In genomic region chr8:71597451-71597850, GRCm38 (mm10) we compare ENCODE assay signal across 16 mouse cellular contexts. TPM values are rescaled to one million over a fixed set of nuclear protein-coding genes. Genes with fewer than 3 reads are reported as not detected.
A peak's percentile ranks its signal among the peaks of the same experiment; 100 is the strongest.
DNase-seq lines count a peak whose midpoint lies in the region; ATAC-seq and TF ChIP-seq lines count a peak whose summit lies in the region.
"Had no signal": no experiment of that assay in that cellular context is flagged by ENCODE, and none has a peak within 500 bp of the region (broad histone marks: within the 10 kb centered on the region; RNA-seq: fewer than 3 reads in every experiment).

Gene Fam129c, plus strand, starts transcription at chr8:71597648.

- 90% methylated on average over 3 of the region's 3 CpGs for WGBS in forebrain, embryonic 13.5 days
- 74% methylated on average over 3 of the region's 3 CpGs for WGBS in forebrain, postnatal 0 days
- WGBS in thymus, adult 2 months: 89% methylated on average over 3 of the region's 3 CpGs
- 65% methylated on average over 3 of the region's 3 CpGs for WGBS in neural tube, embryonic 13.5 days

- TF ChIP-seq POLR2A in thymus, adult 2 months (IDR thresholded peaks at IDR 0.05; ENCODE audit: control insufficient read depth, extremely low read depth, insufficient read depth, low read length, poor library complexity): no peak

- peak within 1 kb of the TSS; percentile 16; the same call in 1 of the 2 replicates for H3K9ac ChIP-seq in forebrain, embryonic 13.5 days
- H3K9ac ChIP-seq in forebrain, postnatal 0 days: no peak within 1 kb of the TSS
- H3K9ac ChIP-seq in neural tube, embryonic 13.5 days: peak within 1 kb of the TSS; percentile 41; the same call in 1 of the 2 replicates
- H3K9ac ChIP-seq: heart, embryonic 15.5 days; lung, embryonic 15.5 days; midbrain, embryonic 12.5 days; stomach, embryonic 15.5 days had no signal

- no peak within 1 kb of the TSS for H3K4me3 ChIP-seq in forebrain, embryonic 13.5 days
- no peak within 1 kb of the TSS for H3K4me3 ChIP-seq in forebrain, postnatal 0 days (ENCODE audit: low read depth, low read length)
- no peak within 1 kb of the TSS for H3K4me3 ChIP-seq in thymus, adult 2 months (ENCODE audit: control insufficient read depth, insufficient read depth, low read length)
- H3K4me3 ChIP-seq in neural tube, embryonic 13.5 days: no peak within 1 kb of the TSS
- H3K4me3 ChIP-seq: gastrocnemius, adult 2 months; heart, embryonic 15.5 days; lung, embryonic 15.5 days; stomach, embryonic 15.5 days had no signal

- no peak within 1 kb of the TSS for H3K27ac ChIP-seq in forebrain, embryonic 13.5 days
- no peak within 1 kb of the TSS for H3K27ac ChIP-seq in forebrain, postnatal 0 days (ENCODE audit: low read depth, low read length)
- no peak within 1 kb of the TSS for H3K27ac ChIP-seq in thymus, adult 2 months (ENCODE audit: control insufficient read depth, insufficient read depth, low read length)
- no peak within 1 kb of the TSS for H3K27ac ChIP-seq in neural tube, embryonic 13.5 days (replicated peaks)
- H3K27ac ChIP-seq: gastrocnemius, adult 2 months; heart, embryonic 15.5 days; lung, embryonic 15.5 days; midbrain, embryonic 12.5 days; stomach, embryonic 15.5 days had no signal

- DNase-seq in forebrain, postnatal 0 days: no peak
- no peak for DNase-seq in thymus, adult 2 months
- DNase-seq in thymus, postnatal 10 days (ENCODE audit: low spot score in 2 of 2): no peak
- DNase-seq in layer of hippocampus, postnatal 36 days: no peak
- DNase-seq in yolk sac, embryonic 10.5 days (ENCODE audit: low spot score): no peak
- DNase-seq: cerebellum, postnatal 14 days; embryo, embryonic 11 days; gastrocnemius, adult 2 months; kidney, adult 9 months; right cerebral cortex, postnatal 25 days had no signal

- peaks cover 34% of the 10 kb centered on the region for H3K4me1 ChIP-seq in forebrain, embryonic 13.5 days
- peaks cover 7% of the 10 kb centered on the region; the same call in 1 of the 2 replicates for H3K4me1 ChIP-seq in forebrain, postnatal 0 days (ENCODE audit: insufficient read depth)
- H3K4me1 ChIP-seq in thymus, adult 2 months (replicated peaks; ENCODE audit: control insufficient read depth, insufficient read depth, low read length): peaks cover 48% of the 10 kb centered on the region
- H3K4me1 ChIP-seq in neural tube, embryonic 13.5 days (replicated peaks): peaks cover 36% of the 10 kb centered on the region

- H3K9me3 ChIP-seq in forebrain, embryonic 13.5 days (replicated peaks): no peaks in the 10 kb centered on the region
- no peaks in the 10 kb centered on the region for H3K9me3 ChIP-seq in forebrain, postnatal 0 days (ENCODE audit: low read length)
- H3K9me3 ChIP-seq in neural tube, embryonic 13.5 days: no peaks in the 10 kb centered on the region
- H3K9me3 ChIP-seq: heart, embryonic 15.5 days; lung, embryonic 15.5 days; midbrain, embryonic 12.5 days; stomach, embryonic 15.5 days had no signal

- no peak for ATAC-seq in forebrain, embryonic 13.5 days
- no peak for ATAC-seq in forebrain, postnatal 0 days
- ATAC-seq in neural tube, embryonic 13.5 days (ENCODE audit: low read depth): no peak

- no peak within 1 kb of the TSS for H3K4me2 ChIP-seq in forebrain, embryonic 13.5 days
- no peak within 1 kb of the TSS for H3K4me2 ChIP-seq in forebrain, postnatal 0 days (ENCODE audit: low read depth)
- no peak within 1 kb of the TSS for H3K4me2 ChIP-seq in neural tube, embryonic 13.5 days
- H3K4me2 ChIP-seq: heart, embryonic 15.5 days; lung, embryonic 15.5 days; midbrain, embryonic 12.5 days; stomach, embryonic 15.5 days had no signal

- peaks cover 26% of the 10 kb centered on the region for H3K27me3 ChIP-seq in forebrain, embryonic 13.5 days
- H3K27me3 ChIP-seq in forebrain, postnatal 0 days (ENCODE audit: insufficient read depth, low read length): peaks cover 4% of the 10 kb centered on the region; the same call in 1 of the 2 replicates
- H3K27me3 ChIP-seq in thymus, adult 2 months (ENCODE audit: control insufficient read depth, insufficient read depth, low read length): no peaks in the 10 kb centered on the region
- peaks cover 31% of the 10 kb centered on the region for H3K27me3 ChIP-seq in neural tube, embryonic 13.5 days

- no peak for TF ChIP-seq CTCF in forebrain, postnatal 0 days (IDR thresholded peaks at IDR 0.05; ENCODE audit: low read depth)
- no peak for TF ChIP-seq CTCF in thymus, adult 2 months (IDR thresholded peaks at IDR 0.05; ENCODE audit: borderline replicate concordance, control insufficient read depth, extremely low read depth, insufficient read depth, low read length, poor library complexity)

- H3K36me3 ChIP-seq in forebrain, embryonic 13.5 days (ENCODE audit: poor library complexity, severe bottlenecking): peaks cover 10% of the 10 kb centered on the region; the same call in 1 of the 2 replicates
- H3K36me3 ChIP-seq in forebrain, postnatal 0 days (ENCODE audit: insufficient read depth): peaks cover 5% of the 10 kb centered on the region; the same call in 1 of the 2 replicates
- H3K36me3 ChIP-seq in thymus, adult 2 months (ENCODE audit: control insufficient read depth, insufficient read depth, low read length): no peaks in the 10 kb centered on the region
- peaks cover 21% of the 10 kb centered on the region for H3K36me3 ChIP-seq in neural tube, embryonic 13.5 days
- H3K36me3 ChIP-seq: lung, embryonic 15.5 days; stomach, embryonic 15.5 days had no signal

RNA-seq across cellular contexts. Expression of gene Fam129c, which starts in this region (rescaled TPM):
- 5.1 and 6.2 TPM in 2 replicates for polyA plus RNA-seq in forebrain, embryonic 13.5 days (2015; fragmentation: Nextera tagmentation; extraction: Ambion mirVana)
- total RNA-seq in forebrain, postnatal 0 days (2014; rRNA removed): 3.4 and 11.1 TPM in 2 replicates
- 2.0 and 2.8 TPM in 2 replicates for polyA plus RNA-seq in forebrain, postnatal 0 days (2015; fragmentation: Nextera tagmentation; extraction: Ambion mirVana)
- 23.9 and 28.4 TPM in 2 replicates for polyA plus RNA-seq in thymus, adult 2 months (2012; rRNA removed)
- 7.8 and 8.5 TPM in 2 replicates for polyA plus RNA-seq in neural tube, embryonic 13.5 days (2015; fragmentation: Nextera tagmentation; extraction: Ambion mirVana)
- 1 to 10 TPM; 3.7 to 4.5 TPM for total RNA-seq in layer of hippocampus, postnatal 36 days (2021)
